Mouse (Mus musculus) heart, adult 9 months (tissue): Measurements from ENCODE around the gene Hmga1.
A peak's percentile ranks its signal among the peaks of the same experiment; 100 is the strongest.

Source experiments
- DNase-seq, 2 experiments: peaks; one replicate each; pipeline ENCODE4 v3.0.0; 2022; ENCODE audit warnings: low spot score in 2 of 2

Hmga1 gene

DNA sequence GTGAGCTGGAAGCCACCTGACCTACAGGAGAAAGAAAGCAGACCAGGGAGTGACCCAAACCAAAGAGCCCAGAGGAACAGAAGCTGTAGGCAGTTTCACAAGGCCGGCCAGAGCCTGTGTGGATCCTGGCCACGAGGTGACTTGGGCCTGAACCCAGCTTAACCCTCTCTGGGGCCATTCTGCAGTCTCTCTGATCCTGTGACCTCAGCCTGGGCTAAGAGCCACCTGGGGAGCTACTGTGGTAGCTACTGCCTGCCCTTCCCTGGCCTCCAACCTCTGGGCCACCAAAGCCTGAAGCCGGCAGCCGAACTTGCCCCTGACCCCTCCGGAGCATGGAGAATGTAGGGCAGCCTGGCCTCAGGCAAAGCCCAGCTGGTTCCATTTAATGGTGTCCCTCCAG is 27.5 kb upstream of the Hmga1 start:
- DNase-seq: no peak

DNA sequence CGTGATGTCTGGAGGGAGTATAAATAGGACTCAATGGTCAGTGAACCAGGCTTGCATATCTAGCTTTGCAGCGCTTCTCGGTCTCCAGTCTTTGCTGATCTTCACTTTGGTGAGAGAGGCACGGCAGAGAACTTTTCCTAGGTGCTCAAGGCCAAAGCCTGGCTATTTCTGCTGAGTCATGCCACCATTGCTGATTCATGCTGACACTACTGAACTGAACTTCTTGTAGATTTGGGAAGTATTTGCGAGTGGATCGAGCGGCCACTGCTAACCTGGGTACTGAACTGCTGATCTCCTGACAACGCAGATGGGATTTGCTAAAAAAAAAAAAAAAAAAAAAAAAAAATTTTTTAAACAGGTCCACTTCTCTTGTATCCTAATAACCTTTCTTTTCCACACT is 24.2 kb upstream of the Hmga1 start:
- no peak for DNase-seq

DNA sequence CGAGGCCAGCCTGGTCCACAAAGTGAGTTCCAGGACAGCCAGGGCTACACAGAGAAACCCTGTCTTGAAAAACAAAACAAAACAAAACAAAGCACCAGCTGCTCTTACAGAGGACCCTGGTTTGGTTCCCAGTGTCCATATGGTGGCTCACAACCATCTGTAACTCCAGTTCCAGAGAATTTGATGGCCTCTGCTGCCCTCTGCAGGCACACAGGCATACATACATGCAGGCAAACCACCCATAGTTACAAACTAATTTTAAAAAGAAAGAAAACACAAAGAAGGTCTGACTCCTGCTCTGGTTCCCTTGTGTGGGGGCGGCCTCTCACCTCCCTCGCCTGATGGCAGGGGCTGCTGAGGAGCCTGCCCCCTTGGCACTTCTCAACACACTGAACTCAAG is 22.9 kb upstream of the Hmga1 start:
- no peak for DNase-seq

DNA sequence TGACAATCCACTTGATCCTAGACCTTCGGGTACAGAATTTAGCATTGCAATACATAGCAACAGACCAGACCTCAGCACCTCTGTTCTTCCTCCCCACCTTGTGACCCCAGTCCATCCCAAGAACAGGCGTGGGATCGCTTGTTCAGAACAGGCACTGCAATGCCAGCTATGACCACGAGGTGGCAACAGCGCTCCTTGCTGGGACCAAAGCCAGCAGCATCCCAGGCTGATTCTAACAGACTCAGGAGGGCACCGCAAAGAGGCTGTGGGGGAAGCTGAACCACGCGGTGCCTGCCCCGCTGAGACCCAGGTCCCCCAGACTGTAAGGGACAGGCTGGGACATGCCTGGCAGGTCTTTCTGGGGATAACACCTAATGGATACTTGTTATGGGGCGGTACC is 21.6 kb upstream of the Hmga1 start:
- peak; percentile 64 to 79 for DNase-seq

DNA sequence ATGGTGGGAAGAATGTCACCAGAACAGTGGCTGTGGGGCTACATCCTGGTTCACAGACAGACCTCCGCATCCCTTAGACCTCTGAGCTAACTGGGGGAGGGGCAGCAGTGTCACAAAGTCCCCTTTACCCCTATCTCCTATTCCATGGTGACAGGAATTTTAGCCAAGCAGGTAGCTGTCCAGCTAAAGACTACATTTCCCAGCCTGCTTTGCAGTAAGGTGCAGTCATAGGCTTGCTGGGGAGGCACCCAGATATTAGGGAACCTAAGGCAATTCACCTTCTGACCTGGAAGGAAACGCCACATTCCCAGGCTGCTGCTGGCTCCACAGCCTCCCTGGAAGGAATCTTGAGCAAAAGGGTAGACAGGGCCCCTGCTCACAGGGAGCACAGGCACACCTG is 15.0 kb upstream of the Hmga1 start:
- DNase-seq: no peak

DNA sequence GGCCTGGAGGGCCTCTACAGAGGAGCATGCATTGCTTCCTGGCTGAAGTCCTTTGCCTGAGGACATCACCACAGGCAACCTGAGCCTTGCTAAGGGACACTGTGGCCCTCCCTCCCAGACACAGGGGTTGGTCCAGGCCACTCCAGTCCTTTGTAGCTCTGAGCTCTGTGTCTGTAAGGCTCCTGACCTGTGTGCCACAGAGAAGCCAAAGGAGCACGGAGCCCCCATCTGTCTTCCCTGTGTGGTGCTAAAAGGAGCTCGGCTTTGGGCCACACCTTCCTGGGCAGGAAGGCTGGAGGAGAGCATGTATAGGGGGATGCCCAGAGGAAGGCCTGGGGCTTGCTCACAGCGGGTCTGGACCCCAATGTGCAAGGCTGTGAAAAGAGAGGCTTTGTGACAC is 14.3 kb upstream of the Hmga1 start:
- no peak for DNase-seq

DNA sequence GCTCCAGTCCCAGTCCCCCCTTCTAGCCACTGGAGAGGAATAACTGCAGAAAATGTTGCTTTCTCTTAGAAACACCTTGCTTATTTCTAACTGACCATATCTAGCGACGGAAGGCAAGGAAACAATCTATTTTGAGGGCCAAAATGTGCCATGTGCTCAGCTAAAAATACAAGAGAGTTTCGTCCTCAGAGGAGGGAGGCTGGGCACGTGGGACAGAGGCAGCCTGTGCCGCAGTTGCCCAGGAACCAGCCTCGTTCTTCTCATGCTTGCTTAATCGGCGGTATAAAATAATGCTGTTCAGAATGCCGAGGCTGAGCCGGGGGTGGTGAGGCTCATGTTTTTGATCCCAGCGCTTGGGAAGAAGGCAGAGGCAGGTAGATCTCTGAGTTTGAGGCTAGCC is 11.7 kb upstream of the Hmga1 start:
- no peak for DNase-seq

DNA sequence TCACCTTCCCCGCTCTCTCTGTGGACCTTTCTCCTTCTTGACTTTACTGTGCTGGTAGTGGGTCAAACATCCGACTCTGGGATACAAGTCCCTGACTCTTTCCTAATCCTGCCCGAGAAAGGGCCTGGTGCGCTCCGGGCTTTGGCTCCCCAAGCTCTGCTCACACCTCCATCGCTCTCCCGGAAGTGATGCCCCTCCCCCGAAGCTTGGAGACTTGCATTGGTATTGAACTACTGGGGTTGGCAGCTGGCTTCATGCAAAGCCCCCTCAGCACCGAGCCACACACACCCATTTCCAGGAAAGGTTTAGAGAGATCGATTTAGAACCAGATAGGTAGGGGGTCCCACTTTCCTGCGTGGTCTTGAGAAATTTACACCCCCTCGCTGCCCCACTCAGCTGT is 10.3 kb upstream of the Hmga1 start:
- no peak for DNase-seq

DNA sequence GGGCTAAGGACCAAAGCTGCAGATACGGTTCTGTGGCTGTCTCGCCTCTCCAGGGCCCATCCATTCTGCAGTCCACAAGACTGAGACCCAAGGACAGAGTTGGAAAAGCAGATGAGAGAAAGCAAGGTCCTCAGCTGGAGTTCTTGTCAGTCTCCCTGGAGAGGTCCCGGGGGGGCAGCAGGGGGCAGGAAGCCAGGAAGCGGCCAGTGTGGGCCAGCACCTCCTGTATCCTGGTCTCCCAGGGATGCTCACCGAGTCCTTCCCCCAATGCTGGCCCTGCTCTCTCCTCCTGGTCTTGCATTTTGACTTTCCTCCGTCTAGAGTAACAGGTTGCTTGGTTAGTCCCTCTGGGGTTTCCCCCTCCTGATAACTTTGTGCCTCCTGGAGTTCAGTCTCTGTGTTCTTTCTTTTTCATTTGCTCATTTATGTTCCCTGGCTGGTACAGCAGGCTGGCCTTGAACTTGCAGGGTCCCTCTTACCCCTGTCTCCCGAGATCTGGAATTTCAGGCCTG is 9.7 kb upstream of the Hmga1 start:
- no peak for DNase-seq

DNA sequence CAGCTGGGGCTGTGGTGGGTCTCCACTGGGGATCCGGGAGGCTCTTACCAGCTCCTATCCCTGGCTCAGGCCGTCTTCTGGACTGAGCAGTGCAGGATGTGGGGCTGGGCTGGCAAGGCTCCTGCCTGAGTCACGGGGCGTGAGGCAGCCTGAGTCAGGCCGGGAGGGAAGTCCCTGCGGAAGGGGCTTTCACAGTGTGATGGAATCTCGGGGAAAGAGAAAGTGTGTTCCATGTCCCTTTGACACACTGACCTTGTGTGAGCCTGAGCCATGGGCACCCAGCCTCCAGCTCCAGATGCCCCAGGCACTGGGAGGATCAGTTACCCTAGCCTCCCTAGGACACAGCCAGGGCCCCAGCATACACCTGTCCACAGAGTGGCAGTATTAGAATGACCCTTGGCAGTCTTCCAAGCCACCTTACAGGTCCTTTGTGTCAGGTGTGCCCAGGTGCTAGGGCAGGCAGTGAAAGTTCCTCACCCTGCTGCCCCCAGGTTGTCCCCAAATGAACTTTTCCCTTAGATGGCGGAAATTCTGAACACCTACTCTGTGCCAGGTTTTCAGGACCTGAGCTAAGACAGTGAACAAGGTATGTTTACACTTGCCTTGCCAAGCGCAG is 8.9 kb upstream of the Hmga1 start:
- peak; percentile 44 to 59 for DNase-seq

DNA sequence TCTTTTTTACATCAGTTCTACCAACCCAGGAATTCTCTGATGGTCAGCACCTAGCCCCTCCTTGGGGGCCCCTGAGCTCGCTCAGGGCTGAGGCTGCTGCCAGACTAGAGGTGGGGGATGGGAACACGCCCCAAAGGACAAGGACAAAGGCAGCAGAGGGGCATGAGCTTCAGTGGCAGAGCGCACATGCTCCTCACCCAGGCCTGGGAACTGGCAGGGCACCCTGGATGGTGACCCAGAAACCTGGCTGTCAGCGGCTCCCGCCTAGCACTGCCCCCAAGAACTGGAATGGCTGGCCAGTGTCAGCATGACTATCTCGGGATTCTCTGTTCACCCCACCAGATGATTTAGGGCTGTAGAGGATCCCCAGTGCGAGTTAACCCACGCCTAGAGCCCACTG is 7.1 kb upstream of the Hmga1 start:
- DNase-seq: no peak

DNA sequence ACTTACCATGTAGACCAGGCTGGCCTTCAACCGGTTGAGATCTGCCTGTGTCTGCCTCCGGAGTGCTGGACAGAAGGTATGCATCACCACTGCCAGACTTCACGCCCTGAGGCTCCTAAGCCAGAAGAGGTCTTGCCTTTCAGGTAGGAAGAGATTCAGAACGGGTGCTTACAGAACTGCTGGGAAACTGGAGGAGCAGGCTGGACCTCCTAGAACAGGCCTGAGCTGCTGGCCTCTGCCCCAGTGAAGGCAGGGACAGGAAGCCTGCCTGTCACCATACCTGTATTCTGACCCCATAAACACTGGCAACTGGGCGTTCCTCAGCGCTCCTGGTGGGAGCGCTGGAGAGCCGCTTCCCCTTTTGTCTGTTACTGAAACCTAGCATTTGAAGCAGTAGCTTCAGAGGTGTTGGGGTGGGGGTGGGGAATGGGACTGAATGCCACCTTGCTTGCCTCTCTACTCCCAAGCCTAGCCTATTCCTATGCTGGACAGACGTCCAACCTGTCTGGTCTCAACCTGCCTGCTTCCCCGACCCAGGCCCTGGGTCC is 4.8 kb upstream of the Hmga1 start:
- no peak for DNase-seq

DNA sequence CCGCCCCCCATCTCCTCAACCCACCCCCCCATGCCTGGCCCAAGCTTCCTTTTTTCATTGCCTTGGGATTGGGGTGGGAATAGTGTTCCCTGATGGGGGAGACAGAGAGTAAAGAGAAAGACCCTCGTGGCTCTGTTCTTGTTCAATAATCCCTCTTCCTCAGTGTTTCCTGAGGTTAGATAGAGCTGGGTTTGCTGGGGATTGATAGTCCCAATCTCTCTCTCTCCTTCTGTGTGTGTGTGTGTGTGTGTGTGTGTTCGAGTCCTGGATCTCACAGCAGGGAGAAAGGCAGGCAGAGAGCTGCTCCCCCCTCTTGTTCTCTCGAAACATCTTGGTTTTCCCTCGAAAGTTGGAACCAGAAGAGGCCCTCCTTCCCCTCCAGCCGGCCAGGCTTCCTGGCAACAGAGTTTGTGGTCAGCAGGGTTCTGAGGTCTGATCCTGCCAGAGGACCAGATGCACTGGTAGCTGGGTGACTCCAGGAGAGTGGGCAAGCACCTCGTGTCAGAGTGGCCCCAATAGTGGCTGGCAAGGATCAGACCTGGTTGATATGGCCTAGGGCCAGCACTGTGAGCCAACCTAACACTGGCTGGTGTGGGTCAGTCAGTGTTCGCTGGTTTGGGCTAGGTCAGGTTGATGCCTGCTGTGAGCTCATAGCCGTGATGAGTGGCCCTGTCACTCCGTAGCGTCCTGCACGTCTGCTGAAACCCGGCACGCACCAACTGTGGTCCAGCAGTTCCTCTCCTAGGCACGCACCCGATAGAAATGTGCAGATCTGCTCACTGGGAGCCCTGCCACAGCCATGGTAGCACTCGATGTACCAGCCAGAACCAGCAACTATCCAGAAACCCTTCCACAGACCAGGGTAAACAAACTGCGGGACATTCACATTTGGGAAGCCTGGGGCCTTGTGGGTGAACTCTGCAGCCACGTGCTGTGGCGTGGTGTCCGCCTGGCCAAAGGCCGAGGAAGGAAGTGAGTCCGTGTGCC is 3.8 kb upstream of the Hmga1 start:
- DNase-seq: no peak

DNA sequence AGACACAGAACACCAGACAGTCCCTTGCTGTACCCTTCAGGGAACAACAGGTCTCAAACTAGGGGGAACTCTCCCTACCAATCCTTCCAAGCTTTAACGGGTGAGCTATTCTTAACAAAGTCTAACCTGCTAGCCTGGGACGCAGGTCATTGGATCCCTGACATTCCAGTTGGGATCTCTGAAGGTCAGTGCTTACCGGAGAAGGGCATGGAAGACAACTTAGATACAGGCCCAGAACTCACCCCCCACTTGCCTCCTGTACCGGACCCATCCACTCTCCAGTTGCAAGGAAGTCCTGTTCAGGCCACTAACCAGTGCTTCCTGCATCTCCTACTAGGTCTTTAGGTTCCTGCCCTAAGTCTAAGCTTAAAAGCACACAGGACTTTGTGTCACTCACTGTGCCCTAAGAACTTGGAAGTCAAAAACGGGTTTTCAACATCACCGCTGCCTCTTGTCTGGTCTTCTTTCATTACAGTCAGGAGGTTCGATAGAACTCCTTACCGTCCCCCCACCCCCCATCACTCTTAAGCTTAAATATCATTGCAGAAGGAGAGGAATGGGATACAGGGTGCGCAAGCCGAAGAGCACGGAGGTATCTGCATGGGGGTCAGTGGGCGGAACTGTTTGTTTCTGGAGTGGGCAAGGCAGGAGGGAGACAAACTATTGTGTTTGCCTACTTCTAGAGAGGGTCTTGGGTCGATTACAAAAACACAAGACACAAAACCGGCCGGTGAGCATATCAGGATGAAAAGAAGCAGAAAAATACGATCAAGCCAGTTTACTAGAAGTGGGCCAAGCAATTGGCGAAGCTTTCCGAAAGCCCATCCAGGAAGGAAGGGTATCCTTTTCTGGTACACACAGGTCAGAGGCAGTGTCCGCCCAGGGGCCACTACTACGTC is 2.0 kb upstream of the Hmga1 start:
- DNase-seq: no peak

DNA sequence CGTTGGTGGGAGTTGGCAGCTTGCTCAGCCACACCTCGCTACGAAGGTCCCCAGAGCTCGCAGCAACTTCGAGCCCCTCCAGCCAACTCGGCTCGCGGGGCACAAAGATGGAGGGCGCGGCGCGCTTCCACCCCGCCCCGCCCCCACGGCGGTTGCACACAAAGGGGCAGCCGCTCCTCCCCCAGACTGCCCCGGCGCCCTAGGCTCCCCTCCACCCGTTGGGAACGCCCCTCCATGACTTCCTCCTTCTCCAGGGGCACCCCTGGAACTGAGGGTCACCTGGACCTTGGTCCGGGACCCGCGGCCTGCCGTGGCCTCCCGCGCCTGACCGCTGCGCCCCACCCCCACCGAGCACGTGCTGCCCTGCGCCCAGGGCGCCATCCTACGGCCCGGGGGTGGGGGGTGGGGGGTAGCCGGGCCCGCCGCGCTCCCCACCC is 1.2 kb upstream of the Hmga1 start:
- no peak for DNase-seq

DNA sequence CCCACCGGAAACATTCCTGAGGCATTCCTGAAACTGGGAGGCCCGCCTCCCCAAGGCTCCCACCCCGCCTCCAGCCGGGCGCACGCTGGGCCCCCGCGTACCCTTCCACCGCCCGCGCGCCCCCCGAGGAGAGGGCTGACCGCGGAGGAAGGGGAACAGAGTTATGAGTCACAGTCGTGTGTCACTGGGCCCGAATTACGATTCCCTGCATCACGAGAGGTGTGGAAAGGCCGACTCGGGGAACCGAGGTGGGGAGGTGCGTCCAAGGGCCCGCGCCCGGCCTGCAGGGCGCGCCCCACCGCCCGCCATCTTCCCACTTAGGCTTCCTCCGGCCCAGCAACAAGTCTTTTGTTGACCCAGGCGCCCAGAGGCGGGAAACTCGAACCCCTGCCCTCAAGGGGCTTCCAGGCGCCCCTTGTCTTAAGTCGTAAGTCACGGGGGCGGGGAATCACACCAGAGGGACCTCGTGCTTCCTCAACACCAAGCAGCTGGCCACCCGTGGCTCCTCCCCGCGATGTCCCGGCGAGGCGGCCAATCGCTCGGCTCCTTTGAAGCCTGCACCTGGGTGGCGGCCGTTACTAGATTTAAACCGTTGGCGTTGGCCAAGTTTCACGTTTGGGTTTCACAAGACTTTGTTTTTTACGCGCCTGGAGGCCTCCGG is 655 bp upstream of the Hmga1 start:
- peak; percentile 60 to 67 for DNase-seq

DNA sequence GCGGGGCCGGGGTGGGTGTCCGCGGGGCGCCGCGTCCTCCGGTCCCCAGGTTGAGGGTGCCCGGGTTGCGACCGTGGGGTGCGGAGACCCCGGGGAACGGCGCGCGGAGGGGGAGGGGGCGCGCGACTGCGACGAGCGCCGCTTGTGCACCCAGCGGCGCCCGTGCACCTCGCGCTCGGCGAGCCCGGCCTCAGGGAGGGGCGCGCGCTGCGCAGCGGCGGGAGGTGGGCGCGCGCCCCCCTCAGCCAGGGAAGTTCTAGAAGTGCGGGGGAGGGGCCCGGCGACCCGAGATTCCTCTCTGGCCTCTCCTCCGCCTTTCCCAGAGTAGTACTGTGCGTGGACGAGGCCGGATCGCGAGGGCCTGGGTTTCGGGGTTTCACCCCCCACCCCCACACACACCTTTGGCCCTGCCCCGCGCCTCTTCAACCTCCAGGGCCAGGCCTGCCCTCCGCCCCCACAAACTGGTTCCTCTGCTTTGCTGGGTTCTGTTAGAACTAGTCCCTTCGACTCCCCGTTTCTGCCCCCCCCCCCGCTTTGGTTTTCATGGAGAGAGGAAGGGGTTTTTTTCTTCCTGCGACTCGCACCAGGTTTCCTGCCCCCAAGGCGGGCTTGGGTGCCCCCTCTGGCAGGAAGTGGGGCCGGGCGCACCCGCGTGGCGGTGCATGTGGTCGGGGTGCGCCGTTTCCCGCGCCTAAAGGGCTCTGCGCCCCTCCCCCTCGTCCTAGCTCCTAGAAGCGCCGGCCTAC is 1.1 kb downstream of the Hmga1 start:
- DNase-seq: no peak

DNA sequence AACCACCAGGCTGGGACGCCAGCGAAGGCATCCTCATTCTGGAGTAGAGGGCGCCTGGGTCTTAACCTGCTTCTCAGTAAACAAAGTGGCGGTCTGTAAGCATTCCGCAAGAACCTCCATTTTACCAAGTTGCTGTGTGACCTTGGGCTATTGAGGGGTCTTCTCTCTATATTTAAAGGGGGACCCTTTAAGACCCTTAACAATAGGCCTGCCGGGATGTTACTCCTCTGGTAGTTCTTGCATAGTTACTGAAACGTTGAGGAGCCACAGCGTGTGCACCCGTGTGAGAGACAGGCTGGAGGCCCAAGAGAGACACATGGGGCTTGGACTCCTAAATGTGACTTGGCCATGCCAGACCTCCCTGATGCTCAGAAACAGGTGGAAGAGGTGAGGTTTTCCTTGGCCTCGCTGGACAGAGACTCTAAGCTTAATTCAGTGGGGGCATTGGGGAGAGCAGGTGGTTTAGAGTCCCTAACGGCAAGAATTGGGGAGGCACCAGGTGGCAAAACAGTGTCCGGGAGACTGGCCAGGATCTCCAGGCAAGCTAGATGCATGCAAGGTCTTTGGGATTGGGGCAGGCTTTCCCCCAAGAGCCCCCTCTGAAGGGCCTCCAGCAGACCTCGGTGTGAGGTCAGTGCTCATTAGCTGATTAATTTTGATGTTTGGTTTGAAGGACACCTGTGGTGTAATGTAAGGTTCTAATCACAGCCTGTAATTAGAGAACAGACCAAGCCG is 1.8 kb downstream of the Hmga1 start:
- DNase-seq: no peak

DNA sequence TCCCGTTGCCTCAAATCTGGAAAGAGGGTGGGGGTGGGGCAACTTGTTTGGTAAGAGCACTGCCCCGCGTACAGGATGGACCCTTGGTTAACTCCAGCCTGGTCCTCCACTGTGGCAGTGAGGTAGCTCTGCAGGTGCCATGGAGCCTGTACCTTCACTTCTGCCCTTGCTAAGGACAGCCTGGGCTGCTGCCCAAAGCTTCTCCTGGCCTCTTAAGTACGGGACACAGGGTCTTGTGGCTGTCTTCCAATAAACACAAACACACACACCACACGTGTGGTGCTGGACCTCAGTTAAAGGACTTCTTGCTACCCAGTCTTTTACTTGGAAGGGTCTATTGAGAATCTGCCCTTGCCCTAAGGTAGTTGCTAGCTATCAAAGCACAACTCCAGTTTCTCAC is 2.5 kb downstream of the Hmga1 start:
- no peak for DNase-seq

DNA sequence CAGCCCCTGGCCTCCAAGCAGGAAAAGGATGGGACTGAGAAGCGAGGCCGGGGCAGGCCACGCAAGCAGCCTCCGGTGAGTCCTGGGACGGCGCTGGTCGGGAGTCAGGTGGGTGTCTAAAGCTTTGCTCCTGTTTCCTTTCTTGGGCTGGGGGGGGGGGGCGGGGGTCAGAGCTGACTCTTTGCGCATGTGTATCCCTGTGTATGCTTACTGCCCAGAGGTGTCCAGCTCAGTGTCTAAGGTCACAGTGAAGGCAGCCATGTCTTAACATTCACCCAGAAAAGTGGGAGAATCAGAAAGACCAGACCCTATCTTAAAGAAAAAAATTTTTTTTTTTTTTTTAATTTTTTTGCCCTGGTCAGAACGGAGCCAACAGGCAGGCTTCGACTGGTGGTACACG is 3.3 kb downstream of the Hmga1 start:
- DNase-seq: no peak
